Mouse (Mus musculus) lung, embryonic 15.5 days (tissue): ENCODE measurements around the gene Pla2g15. TPM values are rescaled to one million over a fixed set of nuclear protein-coding genes. Genes with fewer than 3 reads are reported as not detected.

ENCODE experiments used
- ATAC-seq: fragments of 200-750 bp; cut with Nextera tagmentation; 2 replicates; pipeline ENCODE4 v1.8.0; 2017; ENCODE audit warnings: moderate number of reproducible peaks, borderline replicate concordance; ENCODE audit not compliant: low FRiP score, low TSS enrichment; ENCODE audit errors: extremely low read depth
- H3K27ac ChIP-seq: fragments of 300-500 bp; sonication (generic); 2 replicates; pipeline ENCODE4 v1.5.1; 2015; ENCODE audit warnings: moderate library complexity, mild to moderate bottlenecking, inconsistent platforms
- H3K27me3 ChIP-seq: fragments of 300-500 bp; sonication (generic); 2 replicates; pipeline ENCODE4 v1.6.1; 2015; ENCODE audit warnings: inconsistent platforms
- H3K36me3 ChIP-seq: fragments of 300-500 bp; sonication (generic); 2 replicates; pipeline ENCODE4 v1.6.1; 2015; ENCODE audit warnings: inconsistent platforms
- H3K4me1 ChIP-seq: fragments of 300-500 bp; sonication (generic); 2 replicates; pipeline ENCODE4 v1.6.1; 2015; ENCODE audit warnings: inconsistent platforms
- H3K4me2 ChIP-seq: fragments of 300-500 bp; sonication (generic); 2 replicates; pipeline ENCODE4 v1.6.1; 2015; ENCODE audit warnings: inconsistent platforms, mild to moderate bottlenecking, moderate library complexity
- H3K4me3 ChIP-seq: fragments of 300-500 bp; sonication (generic); 2 replicates; pipeline ENCODE4 v1.5.1; 2015; ENCODE audit warnings: mild to moderate bottlenecking, inconsistent platforms
- H3K9ac ChIP-seq: fragments of 300-500 bp; sonication (generic); 2 replicates; pipeline ENCODE4 v1.6.1; 2015; ENCODE audit warnings: inconsistent platforms
- H3K9me3 ChIP-seq: fragments of 300-500 bp; sonication (generic); 2 replicates; pipeline ENCODE4 v1.6.1; 2016; ENCODE audit warnings: inconsistent platforms
- WGBS: fragments of 180-500 bp; shearing (Covaris S2); methylation state at CpG from one replicate; pipeline ENCODE4 v1.1.7; 2015; 5-methylcytosine and 5-hydroxymethylcytosine counted together
- polyA plus RNA-seq: library from polyadenylated mRNA; unstranded; fragments of >200 nt; fragmentation: Nextera tagmentation; extraction: Ambion mirVana; gene quantifications from 2 replicates; pipeline ENCODE4 v1.2.1, GENCODE M21; 2015

Pla2g15 gene
- polyA plus RNA-seq, 1 experiment from 2014 or later = 13.7 TPM

DNA sequence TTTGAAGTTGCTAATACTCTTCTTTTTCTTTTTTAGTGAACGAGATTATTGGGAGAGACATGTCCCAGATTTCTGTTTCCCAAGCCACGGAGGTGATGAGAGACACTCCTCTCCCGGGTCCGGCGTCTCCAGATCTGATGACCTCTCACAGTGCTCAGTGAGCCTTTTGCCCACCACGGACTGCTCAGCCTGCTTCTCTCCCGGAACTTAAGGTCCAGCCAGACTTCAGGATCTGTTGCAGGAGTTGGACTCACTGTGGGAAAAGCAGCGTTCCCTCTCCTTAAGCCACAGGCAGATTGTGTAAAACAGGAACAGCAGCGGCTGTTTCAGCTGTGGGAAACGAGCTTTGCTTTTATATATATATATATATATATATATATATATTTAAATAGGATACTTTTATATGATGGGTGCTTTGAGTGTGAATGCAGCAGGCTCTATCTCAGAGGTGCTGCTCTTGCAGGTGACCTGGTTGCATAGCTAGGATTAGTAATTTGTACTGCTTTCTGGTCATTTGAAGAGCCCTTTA is 22.3 kb upstream of the Pla2g15 start:
- no peak for ATAC-seq
- Histone ChIP-seq H3K9ac (no peak overlapping the region), H3K4me3 (no peak overlapping the region), H3K36me3 (peaks cover 58% of the 10 kb centered on the region), H3K4me1 (no peaks in the 10 kb centered on the region), H3K4me2 (no peak overlapping the region), H3K27ac (no peak overlapping the region), H3K9me3 (no peaks in the 10 kb centered on the region), H3K27me3 (no peaks in the 10 kb centered on the region)
- 84% methylated on average over 10 of the region's 10 CpGs for WGBS

DNA sequence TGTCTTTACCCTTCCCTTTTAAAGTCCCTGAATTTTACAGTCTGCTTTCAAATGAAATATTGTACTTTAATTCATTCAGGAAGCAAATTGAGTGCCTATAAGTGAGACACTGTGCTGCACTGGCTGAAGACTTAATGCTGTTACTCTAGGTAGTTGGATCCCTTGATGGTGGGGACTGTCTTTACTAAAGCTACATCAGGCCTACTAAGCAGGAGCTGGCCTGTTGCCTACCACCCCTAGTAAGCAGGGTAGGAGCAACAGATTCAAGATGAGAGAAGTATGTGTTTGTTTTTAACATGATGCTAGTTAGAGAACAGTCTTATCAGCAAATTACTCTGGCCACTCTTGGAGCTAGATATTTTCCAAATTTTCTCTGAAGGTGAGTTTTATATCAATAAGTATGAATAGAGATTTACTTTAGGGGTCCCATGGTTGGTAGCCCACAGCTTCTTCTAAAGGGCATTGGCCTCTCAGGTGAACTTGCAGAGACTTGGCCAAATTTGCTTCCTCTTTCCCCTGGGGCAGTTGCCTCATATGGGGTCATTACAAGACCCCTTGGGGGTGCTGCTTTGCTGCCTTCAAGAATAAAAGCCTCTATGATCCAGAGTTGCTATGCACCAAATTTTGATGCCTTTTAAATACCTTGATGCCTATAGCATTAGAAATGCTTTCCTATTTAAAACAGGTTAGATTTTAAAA is 20.8 kb upstream of the Pla2g15 start:
- no peak for ATAC-seq
- Histone ChIP-seq H3K27ac (no peak overlapping the region), H3K4me1 (peaks cover 11% of the 10 kb centered on the region), H3K36me3 (peaks cover 53% of the 10 kb centered on the region), H3K4me3 (no peak overlapping the region), H3K27me3 (peaks cover under 1% of the 10 kb centered on the region; the same call in 1 of the 2 replicates), H3K9me3 (no peaks in the 10 kb centered on the region), H3K4me2 (no peak overlapping the region), H3K9ac (no peak overlapping the region)

GRCm38 (mm10) chr8:106129997-106130396 is 20.2 kb upstream of the Pla2g15 start:
- Histone ChIP-seq H3K4me2 (no peak overlapping the region), H3K36me3 (peaks cover 53% of the 10 kb centered on the region), H3K27ac (no peak overlapping the region), H3K27me3 (peaks cover 7% of the 10 kb centered on the region), H3K9me3 (no peaks in the 10 kb centered on the region), H3K9ac (no peak overlapping the region), H3K4me3 (no peak overlapping the region), H3K4me1 (peaks cover 13% of the 10 kb centered on the region)
- no peak for ATAC-seq
- WGBS = 84% methylated on average over 2 of the region's 2 CpGs

DNA sequence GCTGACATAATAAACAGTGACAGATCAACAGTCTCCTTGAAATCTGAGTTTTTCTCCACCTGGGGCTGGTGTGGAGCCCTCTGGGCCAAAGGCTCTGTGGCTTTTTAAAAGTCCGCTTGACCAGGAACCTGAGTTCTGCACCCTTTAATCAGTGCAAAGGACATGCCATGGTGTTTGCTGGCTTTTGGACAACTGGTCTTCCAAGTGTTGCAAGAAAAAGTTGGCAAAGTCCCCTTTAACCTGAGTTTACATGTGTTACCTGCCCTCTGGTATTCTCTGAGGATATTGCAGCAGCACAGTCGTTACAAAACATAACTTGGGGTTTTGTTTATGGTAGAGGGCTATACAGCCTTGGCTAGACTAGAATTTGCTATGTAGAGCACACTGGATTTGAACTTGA is 19.7 kb upstream of the Pla2g15 start:
- Histone ChIP-seq H3K36me3 (peaks cover 53% of the 10 kb centered on the region), H3K4me3 (no peak overlapping the region), H3K4me1 (peaks cover 13% of the 10 kb centered on the region), H3K27me3 (peaks cover 12% of the 10 kb centered on the region), H3K9me3 (no peaks in the 10 kb centered on the region), H3K4me2 (no peak overlapping the region), H3K9ac (no peak overlapping the region), H3K27ac (no peak overlapping the region)
- ATAC-seq = no peak
- WGBS = 71% methylated on average over 2 of the region's 2 CpGs

- no peak for ATAC-seq
- Histone ChIP-seq H3K9ac (no peak overlapping the region), H3K27ac (no peak overlapping the region), H3K36me3 (peaks cover 53% of the 10 kb centered on the region), H3K9me3 (no peaks in the 10 kb centered on the region), H3K27me3 (peaks cover 17% of the 10 kb centered on the region), H3K4me1 (peaks cover 13% of the 10 kb centered on the region), H3K4me3 (no peak overlapping the region), H3K4me2 (no peak overlapping the region)
- 90% methylated on average over 4 of the region's 4 CpGs for WGBS
These were observed 19.2 kb upstream of the Pla2g15 start for GRCm38 (mm10) chr8:106131021-106131420.

- H3K4me2 ChIP-seq = no peak overlapping the region
- peaks cover 23% of the 10 kb centered on the region for H3K27me3 ChIP-seq
- ATAC-seq = no peak
- H3K27ac ChIP-seq = no peak overlapping the region
- no peak overlapping the region for H3K9ac ChIP-seq
- no peak overlapping the region for H3K4me3 ChIP-seq
- peaks cover 53% of the 10 kb centered on the region for H3K36me3 ChIP-seq
- H3K4me1 ChIP-seq = peaks cover 20% of the 10 kb centered on the region
- no peaks in the 10 kb centered on the region for H3K9me3 ChIP-seq
- 75% methylated on average over 7 of the region's 7 CpGs for WGBS
These were observed 18.5 kb upstream of the Pla2g15 start for GRCm38 (mm10) chr8:106131488-106132222.

DNA sequence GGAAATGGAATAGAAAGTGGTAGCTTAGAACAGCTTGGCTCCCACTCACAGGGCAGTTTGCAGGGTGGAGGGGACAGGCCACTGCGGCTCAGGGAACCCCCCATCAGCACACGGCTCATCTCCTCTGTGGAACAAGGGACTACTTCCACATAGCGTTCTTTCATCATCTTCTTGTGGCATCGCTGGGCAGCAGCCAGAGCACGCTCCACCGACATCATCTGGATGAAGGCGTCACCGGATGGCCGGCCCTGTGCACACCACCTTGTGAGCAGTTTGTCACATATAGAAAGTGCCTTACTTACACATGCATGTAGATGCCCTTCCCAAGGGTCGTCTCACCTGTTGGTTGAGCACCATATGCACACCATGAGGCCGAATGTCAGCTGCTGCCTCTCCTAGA is 17.8 kb upstream of the Pla2g15 start:
- peaks cover 52% of the 10 kb centered on the region for H3K36me3 ChIP-seq
- 88% methylated on average over 11 of the region's 11 CpGs for WGBS
- peaks cover 24% of the 10 kb centered on the region for H3K4me1 ChIP-seq
- no peaks in the 10 kb centered on the region for H3K9me3 ChIP-seq
- no peak overlapping the region for H3K4me3 ChIP-seq
- no peak overlapping the region for H3K4me2 ChIP-seq
- ATAC-seq = no peak
- peaks cover 30% of the 10 kb centered on the region for H3K27me3 ChIP-seq
- no peak overlapping the region for H3K9ac ChIP-seq
- no peak overlapping the region for H3K27ac ChIP-seq

DNA sequence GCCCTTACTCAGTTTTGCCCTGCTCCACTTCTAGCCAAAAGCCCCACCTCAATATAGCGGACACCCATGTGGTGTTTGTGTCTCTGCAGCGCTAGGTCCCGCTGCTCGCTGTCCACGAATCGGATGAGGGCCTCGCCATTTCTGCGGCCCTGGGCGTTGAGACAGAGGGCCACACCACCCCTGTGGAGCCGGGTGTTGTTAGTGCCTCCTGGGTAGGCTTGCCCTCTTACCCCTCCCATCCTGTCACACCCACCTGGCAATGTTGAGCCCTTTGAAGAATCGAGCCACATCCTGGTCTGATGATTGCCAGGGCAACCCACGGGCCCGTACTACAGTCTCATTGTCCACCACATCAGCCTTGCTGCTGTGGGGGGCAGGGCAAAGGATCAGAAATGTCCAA is 16.7 kb upstream of the Pla2g15 start:
- no peak overlapping the region for H3K9ac ChIP-seq
- H3K27ac ChIP-seq = no peak overlapping the region
- peaks cover 37% of the 10 kb centered on the region for H3K27me3 ChIP-seq
- H3K9me3 ChIP-seq = no peaks in the 10 kb centered on the region
- ATAC-seq = no peak
- H3K4me3 ChIP-seq = no peak overlapping the region
- H3K4me1 ChIP-seq = peaks cover 24% of the 10 kb centered on the region
- 60% methylated on average over 13 of the region's 13 CpGs for WGBS
- peaks cover 41% of the 10 kb centered on the region for H3K36me3 ChIP-seq
- H3K4me2 ChIP-seq = peak overlapping the region; percentile 43

DNA sequence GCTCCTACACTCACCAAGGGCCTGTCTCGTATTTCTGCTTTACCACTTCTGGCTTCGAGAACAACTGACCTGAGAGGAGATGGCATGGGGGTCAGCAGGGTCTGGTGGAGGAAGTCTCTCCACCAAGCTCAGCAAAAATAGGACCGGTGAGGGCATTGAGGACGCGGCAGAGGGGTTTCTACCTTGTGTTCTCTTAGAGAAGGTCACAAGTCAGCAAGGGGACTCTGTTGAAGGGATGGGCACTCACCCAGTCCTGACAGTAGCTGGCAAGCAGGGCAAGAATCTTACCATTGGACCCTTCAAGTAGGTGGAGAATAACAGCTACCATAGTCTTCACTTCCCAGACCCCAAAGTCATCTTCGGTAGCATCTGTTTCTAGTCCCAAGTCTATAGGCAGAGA is 16.3 kb upstream of the Pla2g15 start:
- H3K4me3 ChIP-seq = no peak overlapping the region
- WGBS = 59% methylated on average over 6 of the region's 6 CpGs
- peaks cover 24% of the 10 kb centered on the region for H3K4me1 ChIP-seq

GRCm38 (mm10) chr8:106134751-106135571 is 15.2 kb upstream of the Pla2g15 start:
- no peaks in the 10 kb centered on the region for H3K9me3 ChIP-seq
- peak overlapping the region; percentile 54 for H3K4me3 ChIP-seq
- H3K9ac ChIP-seq = peak overlapping the region; percentile 58
- peaks cover 28% of the 10 kb centered on the region for H3K36me3 ChIP-seq
- peak; percentile 74 for ATAC-seq
- peak overlapping the region; percentile 79 for H3K4me2 ChIP-seq
- H3K27me3 ChIP-seq = peaks cover 37% of the 10 kb centered on the region
- 14% methylated on average over 14 of the region's 14 CpGs for WGBS
- H3K4me1 ChIP-seq = peaks cover 24% of the 10 kb centered on the region
- H3K27ac ChIP-seq = peak overlapping the region; percentile 91

More for the DNA sequence above, 16.3 kb upstream of the Pla2g15 start:
- no peaks in the 10 kb centered on the region for H3K9me3 ChIP-seq
- H3K4me2 ChIP-seq = peak overlapping the region; percentile 43
- H3K27ac ChIP-seq = no peak overlapping the region
- peaks cover 37% of the 10 kb centered on the region for H3K27me3 ChIP-seq
- no peak for ATAC-seq
- H3K36me3 ChIP-seq = peaks cover 37% of the 10 kb centered on the region
- H3K9ac ChIP-seq = no peak overlapping the region

DNA sequence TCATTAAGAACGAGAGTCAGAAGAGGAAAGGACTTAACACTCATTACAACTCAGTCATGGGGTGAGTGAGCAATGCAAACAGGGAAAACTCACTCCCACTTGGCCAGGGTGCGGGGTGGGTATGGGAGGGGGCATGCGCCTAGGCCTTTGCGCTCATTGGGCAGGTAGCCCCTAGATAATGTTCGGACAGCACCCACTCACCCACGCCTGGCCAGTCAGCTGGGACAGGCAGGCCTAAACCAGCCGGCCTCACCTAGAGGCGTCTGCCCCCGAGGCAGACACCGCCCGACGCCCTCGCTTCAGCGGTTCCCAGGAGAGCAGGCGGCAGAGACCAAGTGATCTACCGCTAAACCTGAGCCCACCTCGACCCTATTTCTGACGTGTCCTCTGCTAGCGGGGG is 14.5 kb upstream of the Pla2g15 start:
- peak overlapping the region; percentile 79 for H3K4me2 ChIP-seq
- peaks cover 21% of the 10 kb centered on the region for H3K36me3 ChIP-seq
- H3K4me1 ChIP-seq = peaks cover 24% of the 10 kb centered on the region
- H3K9ac ChIP-seq = peak overlapping the region; percentile 58
- H3K27me3 ChIP-seq = peaks cover 37% of the 10 kb centered on the region
- H3K9me3 ChIP-seq = no peaks in the 10 kb centered on the region
- WGBS = 5% methylated on average over 19 of the region's 19 CpGs
- peak overlapping the region; percentile 91 for H3K27ac ChIP-seq
- peak overlapping the region; percentile 54 for H3K4me3 ChIP-seq
- ATAC-seq = no peak
